Mouse (Mus musculus) liver, embryonic 12.5 days (tissue): ENCODE measurements at regions not wholly inside any gene's neighbourhood (a gene's known extent, or its start where the extent isn't known, plus 50 kb on each side); places are given as distances from the start of the nearest gene placed in this dataset.
A peak's percentile ranks its signal among the peaks of the same experiment; 100 is the strongest.
"Not testable (repeated sequence)": the region's sequence is repeated elsewhere in the genome, so short reads cannot be mapped to it uniquely, and the experiment has no call there.

ENCODE experiments used
- ATAC-seq: fragments of 200-750 bp; cut with Nextera tagmentation; 2 replicates; pipeline ENCODE4 v1.8.0; 2017; ENCODE audit warnings: moderate number of reproducible peaks, mild to moderate bottlenecking, moderate library complexity
- H3K27ac ChIP-seq: fragments of 300-500 bp; sonication (generic); 2 replicates; pipeline ENCODE4 v1.5.1; 2016; ENCODE audit warnings: mild to moderate bottlenecking
- H3K27me3 ChIP-seq: fragments of 300-500 bp; sonication (generic); replicated peaks from 2 replicates; pipeline ENCODE4 v1.6.1; 2016; ENCODE audit warnings: mild to moderate bottlenecking, moderate library complexity
- H3K36me3 ChIP-seq: fragments of 300-500 bp; sonication (generic); 2 replicates; pipeline ENCODE4 v1.6.1; 2016; ENCODE audit warnings: mild to moderate bottlenecking, moderate library complexity
- H3K4me1 ChIP-seq: fragments of 300-500 bp; sonication (generic); 2 replicates; pipeline ENCODE4 v1.6.1; 2016
- H3K4me2 ChIP-seq: fragments of 300-500 bp; sonication (generic); 2 replicates; pipeline ENCODE4 v1.6.1; 2016; ENCODE audit warnings: mild to moderate bottlenecking, moderate library complexity
- H3K4me3 ChIP-seq: fragments of 300-500 bp; sonication (generic); 2 replicates; pipeline ENCODE4 v1.5.1; 2016; ENCODE audit warnings: mild to moderate bottlenecking, moderate library complexity
- H3K9ac ChIP-seq: fragments of 300-500 bp; sonication (generic); 2 replicates; pipeline ENCODE4 v1.6.1; 2016; ENCODE audit warnings: mild to moderate bottlenecking, moderate library complexity
- H3K9me3 ChIP-seq: fragments of 300-500 bp; sonication (generic); replicated peaks from 2 replicates; pipeline ENCODE4 v1.6.1; 2016; ENCODE audit warnings: mild to moderate bottlenecking, moderate library complexity
- WGBS: fragments of 180-500 bp; shearing (Covaris S2); methylation state at CpG from one replicate; pipeline ENCODE4 v1.1.7; 2016; ENCODE audit not compliant: insufficient replicate concordance; 5-methylcytosine and 5-hydroxymethylcytosine counted together

GRCm38 (mm10) chr15:38129330-38129729, 704.0 kb downstream of the 4930447A16Rik start:
- no peaks in the 10 kb centered on the region for H3K27me3 ChIP-seq
- no peaks in the 10 kb centered on the region for H3K36me3 ChIP-seq
- H3K4me2 ChIP-seq = no peak overlapping the region
- 79% methylated on average over 7 of the region's 7 CpGs for WGBS
- ATAC-seq = no peak
- no peak overlapping the region for H3K27ac ChIP-seq
- H3K4me1 ChIP-seq = peaks cover 14% of the 10 kb centered on the region
- H3K9me3 ChIP-seq = no peaks in the 10 kb centered on the region
- no peak overlapping the region for H3K4me3 ChIP-seq
- no peak overlapping the region for H3K9ac ChIP-seq

GRCm38 (mm10) chr15:38129861-38130631, 704.7 kb downstream of the 4930447A16Rik start:
- no peak overlapping the region for H3K4me3 ChIP-seq
- no peak for ATAC-seq
- H3K4me1 ChIP-seq = peaks cover 14% of the 10 kb centered on the region
- H3K4me2 ChIP-seq = no peak overlapping the region
- no peaks in the 10 kb centered on the region for H3K27me3 ChIP-seq
- 64% methylated on average over 8 of the region's 8 CpGs for WGBS
- no peak overlapping the region for H3K27ac ChIP-seq
- H3K36me3 ChIP-seq = no peaks in the 10 kb centered on the region
- no peak overlapping the region for H3K9ac ChIP-seq
- H3K9me3 ChIP-seq = no peaks in the 10 kb centered on the region

- no peaks in the 10 kb centered on the region for H3K36me3 ChIP-seq
- H3K27ac ChIP-seq = no peak overlapping the region
- peak; percentile 76; the same call in 1 of the 2 replicates for ATAC-seq
- H3K27me3 ChIP-seq = no peaks in the 10 kb centered on the region
- WGBS = 70% methylated on average over 2 of the region's 2 CpGs
- H3K9ac ChIP-seq = no peak overlapping the region
- no peaks in the 10 kb centered on the region for H3K9me3 ChIP-seq
- H3K4me1 ChIP-seq = peaks cover 14% of the 10 kb centered on the region
- no peak overlapping the region for H3K4me2 ChIP-seq
- H3K4me3 ChIP-seq = no peak overlapping the region
Observed at GRCm38 (mm10) chr15:38130632-38131028, 705.3 kb downstream of the 4930447A16Rik start.

GRCm38 (mm10) chr15:38139639-38140038, 714.3 kb downstream of the 4930447A16Rik start:
- Histone ChIP-seq H3K4me2 (no peak overlapping the region), H3K9me3 (no peaks in the 10 kb centered on the region), H3K27me3 (peaks cover 4% of the 10 kb centered on the region; the same call in 1 of the 2 replicates), H3K9ac (no peak overlapping the region), H3K27ac (no peak overlapping the region), H3K4me1 (peaks cover 21% of the 10 kb centered on the region), H3K36me3 (no peaks in the 10 kb centered on the region), H3K4me3 (no peak overlapping the region)
- 79% methylated on average over 1 of the region's 1 CpGs for WGBS
- ATAC-seq = no peak

- no peak overlapping the region for H3K4me3 ChIP-seq
- 42% methylated on average over 2 of the region's 2 CpGs for WGBS
- H3K9ac ChIP-seq = no peak overlapping the region
- peaks cover 34% of the 10 kb centered on the region for H3K4me1 ChIP-seq
- H3K9me3 ChIP-seq = no peaks in the 10 kb centered on the region
- H3K4me2 ChIP-seq = peak overlapping the region; percentile 22; the same call in 1 of the 2 replicates
- H3K36me3 ChIP-seq = no peaks in the 10 kb centered on the region
- H3K27ac ChIP-seq = peak overlapping the region; percentile 70
- ATAC-seq = peak; percentile 96
- peaks cover 3% of the 10 kb centered on the region; the same call in 1 of the 2 replicates for H3K27me3 ChIP-seq
Observed at GRCm38 (mm10) chr15:38143495-38143894, 718.1 kb downstream of the 4930447A16Rik start.

- H3K4me1 ChIP-seq = no peaks in the 10 kb centered on the region
- H3K9ac ChIP-seq = no peak overlapping the region
- H3K4me2 ChIP-seq = no peak overlapping the region
- no peak overlapping the region for H3K4me3 ChIP-seq
- ATAC-seq = no peak
- H3K36me3 ChIP-seq = no peaks in the 10 kb centered on the region
- no peak overlapping the region for H3K27ac ChIP-seq
- 68% methylated on average over 4 of the region's 4 CpGs for WGBS
- H3K27me3 ChIP-seq = no peaks in the 10 kb centered on the region
- H3K9me3 ChIP-seq = no peaks in the 10 kb centered on the region
Observed at GRCm38 (mm10) chr15:38151654-38152053, 726.3 kb downstream of the 4930447A16Rik start.

- H3K9ac ChIP-seq, H3K9me3 ChIP-seq, H3K4me2 ChIP-seq, H3K4me1 ChIP-seq, H3K36me3 ChIP-seq, ATAC-seq, H3K4me3 ChIP-seq, H3K27ac ChIP-seq, H3K27me3 ChIP-seq: not testable (repeated sequence)
Observed at GRCm38 (mm10) chr15:38153821-38154220, 728.5 kb downstream of the 4930447A16Rik start.

GRCm38 (mm10) chr15:38159161-38159560, 733.8 kb downstream of the 4930447A16Rik start:
- no peak overlapping the region for H3K4me3 ChIP-seq
- no peak for ATAC-seq
- H3K36me3 ChIP-seq = no peaks in the 10 kb centered on the region
- H3K27me3 ChIP-seq = no peaks in the 10 kb centered on the region
- no peak overlapping the region for H3K9ac ChIP-seq
- 73% methylated on average over 2 of the region's 2 CpGs for WGBS
- H3K9me3 ChIP-seq = no peaks in the 10 kb centered on the region
- H3K4me2 ChIP-seq = no peak overlapping the region
- H3K27ac ChIP-seq = no peak overlapping the region
- H3K4me1 ChIP-seq = no peaks in the 10 kb centered on the region

- H3K27ac ChIP-seq = no peak overlapping the region
- no peak overlapping the region for H3K4me2 ChIP-seq
- no peaks in the 10 kb centered on the region for H3K36me3 ChIP-seq
- H3K27me3 ChIP-seq = 0 out of 2 replicates have a peak, but pooled peaks cover 3% of the 10 kb centered on the region
- H3K4me3 ChIP-seq = no peak overlapping the region
- ATAC-seq = no peak
- no peaks in the 10 kb centered on the region for H3K4me1 ChIP-seq
- WGBS = 42% methylated on average over 6 of the region's 6 CpGs
- no peaks in the 10 kb centered on the region for H3K9me3 ChIP-seq
- H3K9ac ChIP-seq = no peak overlapping the region
Observed at GRCm38 (mm10) chr15:38163721-38164120, 738.4 kb downstream of the 4930447A16Rik start.

GRCm38 (mm10) chr15:38164848-38165247, 739.5 kb downstream of the 4930447A16Rik start:
- no peak for ATAC-seq
- H3K4me1 ChIP-seq = no peaks in the 10 kb centered on the region
- no peaks in the 10 kb centered on the region for H3K36me3 ChIP-seq
- WGBS = 67% methylated on average over 1 of the region's 1 CpGs
- no peaks in the 10 kb centered on the region for H3K9me3 ChIP-seq
- no peak overlapping the region for H3K4me2 ChIP-seq
- H3K9ac ChIP-seq = no peak overlapping the region
- H3K27me3 ChIP-seq = 0 out of 2 replicates have a peak, but pooled peaks cover 3% of the 10 kb centered on the region
- H3K4me3 ChIP-seq = no peak overlapping the region
- no peak overlapping the region for H3K27ac ChIP-seq

- H3K36me3 ChIP-seq = no peaks in the 10 kb centered on the region
- no peak overlapping the region for H3K27ac ChIP-seq
- H3K4me2 ChIP-seq = no peak overlapping the region
- no peaks in the 10 kb centered on the region for H3K9me3 ChIP-seq
- H3K4me1 ChIP-seq = no peaks in the 10 kb centered on the region
- H3K9ac ChIP-seq = no peak overlapping the region
- no peak for ATAC-seq
- 70% methylated on average over 7 of the region's 7 CpGs for WGBS
- H3K27me3 ChIP-seq = 0 out of 2 replicates have a peak, but pooled peaks cover 3% of the 10 kb centered on the region
- H3K4me3 ChIP-seq = no peak overlapping the region
Observed at GRCm38 (mm10) chr15:38165881-38166445, 740.6 kb downstream of the 4930447A16Rik start.

GRCm38 (mm10) chr15:38166476-38166875, 741.1 kb downstream of the 4930447A16Rik start:
- Histone ChIP-seq H3K4me2 (no peak overlapping the region), H3K4me1 (no peaks in the 10 kb centered on the region), H3K4me3 (no peak overlapping the region), H3K27me3 (0 out of 2 replicates have a peak, but pooled peaks cover 3% of the 10 kb centered on the region), H3K36me3 (no peaks in the 10 kb centered on the region), H3K9ac (no peak overlapping the region), H3K9me3 (no peaks in the 10 kb centered on the region), H3K27ac (no peak overlapping the region)
- 67% methylated on average over 5 of the region's 5 CpGs for WGBS
- no peak for ATAC-seq
